Mouse (Mus musculus) heart, postnatal 36 days (tissue): ENCODE measurements around the gene Pfdn5. TPM values are rescaled to one million over a fixed set of nuclear protein-coding genes. Genes with fewer than 3 reads are reported as not detected.

Source experiments
- DNase-seq, 2 experiments: peaks; one replicate each; pipeline ENCODE4 v3.0.0; 2021 to 2022
- intact Hi-C: fragments of 180-260 bp; cut with DNase I; formaldehyde crosslinking; loops from one replicate; pipeline ENCODE4 v1.15.1; 2025
- total RNA-seq, 2 experiments: library from RNA; stranded (reverse); gene quantifications; 2 replicates each; pipeline ENCODE4 v1.2.3; 2021

Pfdn5 gene
- 100 to 1,000 TPM; 308 to 311 TPM for total RNA-seq

GRCm38 (mm10) chr15:102326022-102326576, at the start of gene Pfdn5:
Gene Pfdn5, plus strand, starts transcription at chr15:102326116.
- peak; percentile 86 to 90 for DNase-seq
- intact Hi-C loops: no loop called here

- intact Hi-C loops: loop anchor here (1.0 to 2.0 kb wide), 4 partner anchors 30 to 100 kb away; partner anchors contain the start of gene Zfp740
- DNase-seq: no peak
Observed at GRCm38 (mm10) chr15:102278726-102279091, 47.2 kb upstream of the Pfdn5 start.

DNA sequence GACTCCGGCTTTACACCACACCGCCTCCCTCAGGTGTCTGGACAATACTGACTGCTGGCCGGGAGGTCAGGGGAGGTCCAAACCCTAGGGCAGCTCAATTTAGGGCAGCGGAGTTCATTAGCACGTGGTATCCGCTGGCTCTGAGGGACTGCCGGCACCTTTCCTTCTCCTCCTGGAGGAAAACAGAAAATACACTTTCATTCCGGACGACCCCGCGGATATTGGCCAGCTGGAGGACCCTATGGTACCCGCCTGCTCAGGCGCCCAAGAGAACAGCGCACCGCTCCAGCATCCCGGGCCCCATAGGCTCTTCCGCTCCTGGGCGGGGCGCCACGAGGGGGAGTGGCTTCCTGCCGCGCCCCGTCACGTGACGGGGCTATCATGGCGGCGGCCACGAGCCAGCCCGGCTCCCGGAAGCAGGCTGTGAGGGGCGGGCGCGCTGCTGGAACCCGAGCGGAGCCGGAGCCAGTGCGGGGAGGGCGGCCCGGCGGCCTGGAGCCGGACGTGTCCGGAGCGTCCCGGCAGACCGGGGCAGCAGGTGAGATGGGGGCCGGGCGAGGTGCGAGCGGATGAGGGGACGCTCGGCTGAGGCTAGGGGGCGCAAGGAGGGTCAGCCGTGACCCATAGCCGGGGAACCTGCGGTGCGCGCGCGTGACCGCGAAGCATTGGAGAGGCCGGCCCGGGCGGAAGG, 46.7 kb upstream of the Pfdn5 start, which contains the start of gene Mfsd5:
TSS of gene Mfsd5 (plus strand) at position 363 of the 691 bp plus-strand sequence.
- peak; percentile 87 to 92 for DNase-seq
- intact Hi-C loops: loop anchor here (1.0 to 2.0 kb wide), 4 partner anchors 30 to 100 kb away; partner anchors contain the start of gene Zfp740

DNA sequence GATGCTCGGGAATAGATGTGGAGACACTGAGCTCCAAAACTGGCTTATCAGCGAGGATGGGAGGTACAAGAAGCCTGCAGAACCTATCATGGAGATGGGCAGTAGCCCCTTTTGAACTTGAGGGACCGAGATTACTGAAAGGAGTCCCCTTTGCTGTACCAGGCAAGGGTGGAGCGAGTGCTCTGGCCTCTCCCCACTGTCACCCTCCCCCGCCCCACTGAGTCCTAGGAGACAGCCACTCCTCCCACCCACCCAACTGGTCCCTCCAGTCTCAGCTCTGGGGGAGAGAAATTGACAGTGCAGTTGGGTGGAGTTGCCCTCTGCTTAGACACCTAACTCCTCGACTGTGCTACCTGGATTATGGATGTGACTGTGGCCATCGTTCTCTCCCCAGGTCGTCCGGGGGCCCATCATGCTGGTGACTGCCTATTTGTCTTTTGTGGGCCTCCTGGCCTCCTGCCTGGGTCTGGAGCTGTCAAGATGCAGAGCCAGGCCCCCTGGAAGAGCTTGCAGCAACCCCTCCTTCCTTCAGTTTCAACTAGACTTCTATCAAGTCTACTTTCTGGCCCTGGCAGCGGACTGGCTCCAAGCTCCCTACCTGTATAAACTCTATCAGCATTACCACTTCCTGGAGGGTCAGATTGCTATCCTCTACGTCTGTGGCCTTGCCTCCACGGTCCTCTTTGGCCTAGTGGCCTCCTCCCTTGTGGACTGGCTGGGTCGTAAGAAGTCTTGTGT, 46.0 kb upstream of the Pfdn5 start:
- intact Hi-C loops: loop anchor here (1.0 to 2.0 kb wide), 4 partner anchors 31 to 101 kb away; partner anchors contain the start of gene Zfp740

DNA sequence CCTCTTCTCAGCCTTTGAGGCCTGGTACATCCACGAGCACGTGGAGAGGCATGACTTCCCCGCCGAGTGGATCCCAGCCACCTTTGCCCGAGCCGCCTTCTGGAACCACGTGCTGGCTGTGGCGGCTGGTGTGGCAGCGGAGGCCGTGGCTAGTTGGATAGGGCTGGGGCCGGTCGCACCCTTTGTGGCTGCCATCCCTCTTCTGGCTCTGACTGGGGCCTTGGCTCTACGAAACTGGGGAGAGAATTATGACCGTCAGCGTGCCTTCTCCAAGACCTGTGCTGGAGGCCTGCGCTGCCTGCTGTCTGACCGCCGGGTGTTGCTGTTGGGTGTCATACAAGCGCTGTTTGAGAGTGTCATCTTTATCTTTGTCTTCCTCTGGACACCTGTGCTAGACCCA, 45.3 kb upstream of the Pfdn5 start:
- no peak for DNase-seq
- intact Hi-C loops: no loop called here

More for the DNA sequence above, 46.0 kb upstream of the Pfdn5 start:
- DNase-seq: no peak

GRCm38 (mm10) chr15:102282463-102283292, 43.2 kb upstream of the Pfdn5 start:
- no peak for DNase-seq
- intact Hi-C loops: no loop called here

- intact Hi-C loops: no loop called here
- DNase-seq: no peak
Observed at GRCm38 (mm10) chr15:102283648-102284047, 42.3 kb upstream of the Pfdn5 start.

- DNase-seq: peak; percentile 37 to 46
- intact Hi-C loops: loop anchor here (5.0 kb wide), 1 partner anchor 90 kb away; no protein-coding TSS in a partner anchor
Observed at GRCm38 (mm10) chr15:102287395-102287794, 38.5 kb upstream of the Pfdn5 start.

- DNase-seq: peak; percentile 92 to 93
- intact Hi-C loops: no loop called here
Observed at GRCm38 (mm10) chr15:102295633-102296367, 30.1 kb upstream of the Pfdn5 start, which contains the start of gene Espl1. Gene Espl1, plus strand, starts transcription at chr15:102296266.

DNA sequence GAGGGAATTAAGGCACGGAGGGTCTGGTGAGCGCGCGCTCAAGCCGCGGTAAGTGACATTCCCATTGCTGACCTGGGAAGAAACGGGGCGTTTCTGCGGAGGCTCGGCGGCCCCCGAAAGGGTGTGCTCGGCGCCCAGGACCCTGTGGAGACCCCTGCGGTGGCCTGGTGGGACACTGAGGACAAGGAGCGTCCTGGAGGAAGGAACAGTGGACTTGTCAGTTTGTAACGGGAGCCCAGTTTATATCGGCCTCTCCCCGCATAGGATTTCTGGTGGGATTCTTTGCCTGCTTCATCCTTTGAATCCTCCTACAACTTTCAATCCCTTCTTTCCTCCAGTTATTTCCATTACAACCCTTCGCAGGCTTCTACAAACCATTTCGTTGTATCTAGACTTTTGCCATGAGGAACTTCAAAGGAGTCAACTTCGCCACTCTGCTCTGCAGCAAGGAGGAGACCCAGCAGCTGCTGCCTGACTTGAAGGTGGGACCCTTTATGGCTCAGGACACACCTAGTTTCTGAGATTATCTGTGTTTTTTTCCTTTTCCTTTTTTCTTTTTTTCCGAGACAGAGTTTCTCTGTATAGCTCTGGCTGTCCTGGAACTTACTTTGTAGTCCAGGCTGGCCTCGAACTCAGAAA, 29.4 kb upstream of the Pfdn5 start:
- DNase-seq: no peak
- intact Hi-C loops: no loop called here

DNA sequence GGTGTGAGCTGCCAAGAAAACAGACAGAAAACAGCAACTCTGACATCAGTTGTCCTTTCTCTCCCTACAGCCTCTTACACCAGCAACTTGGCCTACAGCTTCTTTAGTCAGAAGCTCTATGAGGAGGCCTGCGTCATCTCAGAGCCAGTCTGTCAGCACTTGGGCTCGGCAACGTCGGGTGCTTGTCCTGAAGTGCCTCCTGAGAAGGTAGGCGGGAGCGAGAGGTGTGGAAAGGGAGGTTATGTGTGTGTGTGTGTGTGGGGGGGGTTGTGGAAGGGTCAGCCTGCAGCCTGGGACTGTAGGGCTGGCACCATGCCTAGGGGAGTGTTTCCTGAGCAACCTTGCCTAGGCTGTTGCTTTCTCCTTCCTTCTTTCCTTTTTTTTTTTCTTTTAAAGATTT, 23.4 kb upstream of the Pfdn5 start:
- intact Hi-C loops: no loop called here

GRCm38 (mm10) chr15:102308717-102309116, 17.2 kb upstream of the Pfdn5 start:
- intact Hi-C loops: no loop called here
- DNase-seq: no peak

More for the DNA sequence above, 23.4 kb upstream of the Pfdn5 start:
- DNase-seq: no peak

DNA sequence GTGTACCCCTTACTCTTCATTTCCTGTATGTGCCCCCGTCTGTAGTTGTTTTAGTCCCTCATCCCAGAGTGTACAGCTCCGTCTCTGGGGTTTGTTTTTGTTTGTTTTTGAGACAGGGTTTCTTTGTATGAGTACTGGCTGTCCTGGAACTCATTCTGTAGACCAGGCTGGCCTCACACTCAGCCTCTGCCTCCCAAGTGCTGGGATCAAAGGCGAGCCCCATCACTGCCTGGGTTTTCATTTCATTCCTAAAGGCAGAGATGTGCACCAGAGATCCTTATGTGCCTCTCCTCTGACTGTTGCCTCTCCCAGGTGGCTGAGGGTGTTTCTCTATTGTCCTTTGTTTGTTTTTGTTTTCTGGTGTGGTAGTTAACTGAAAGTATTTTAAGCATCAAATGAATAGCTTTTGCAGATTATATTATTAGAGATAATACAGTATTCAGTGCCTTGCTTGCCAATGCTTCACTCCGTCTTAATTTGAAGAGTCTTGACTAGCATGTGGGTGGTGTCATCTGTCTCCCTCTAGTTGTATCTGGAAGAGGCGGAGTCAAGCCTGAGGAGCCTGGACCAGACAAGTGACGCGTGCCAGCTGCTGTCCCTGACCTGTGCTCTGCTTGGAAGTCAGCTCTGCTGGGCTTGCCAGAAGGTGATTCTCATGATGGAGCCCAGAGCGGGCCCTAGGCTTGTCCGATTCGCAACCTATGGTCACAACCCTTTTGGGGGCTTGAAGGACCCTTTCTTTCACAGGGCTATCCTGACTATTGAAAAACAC, 15.7 kb upstream of the Pfdn5 start:
- intact Hi-C loops: no loop called here
- peak; percentile 67 for DNase-seq

DNA sequence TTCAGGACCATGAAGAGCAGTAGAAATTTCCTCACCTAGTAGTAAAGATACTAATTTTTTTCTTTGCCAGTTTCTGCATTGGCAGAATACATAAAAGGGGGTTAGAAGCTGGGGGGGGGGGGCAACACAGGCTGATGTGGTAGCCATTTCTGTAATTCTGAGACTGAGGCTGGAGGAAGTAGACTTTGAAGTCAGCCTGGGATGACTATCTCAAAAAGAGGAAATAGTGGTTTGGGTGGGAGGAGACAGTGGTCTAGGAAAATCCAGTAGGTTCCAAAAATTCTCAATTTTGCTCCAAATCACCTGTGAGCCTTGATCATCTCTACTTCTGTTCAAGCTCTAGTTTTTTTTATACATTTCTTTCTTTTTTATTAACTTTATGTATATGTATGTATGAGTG, 14.4 kb upstream of the Pfdn5 start:
- intact Hi-C loops: no loop called here

DNA sequence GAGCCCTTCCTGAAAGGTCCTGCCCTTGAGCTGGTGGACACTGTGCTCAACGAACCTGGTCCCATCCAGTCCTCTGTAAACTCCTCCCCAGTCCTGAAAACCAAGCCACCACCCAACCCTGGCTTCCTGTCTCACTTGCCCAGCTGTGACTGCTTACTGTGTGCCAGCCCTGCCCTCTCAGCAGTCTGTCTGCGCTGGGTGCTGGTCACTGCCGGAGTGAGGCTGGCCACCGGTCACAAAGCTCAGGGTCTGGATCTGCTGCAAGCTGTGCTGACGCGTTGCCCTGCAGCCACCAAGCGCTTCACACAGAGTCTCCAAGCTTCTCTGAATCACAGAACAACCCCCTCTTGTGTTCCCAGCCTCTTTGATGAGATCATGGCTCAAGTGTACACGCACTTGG, 10.6 kb upstream of the Pfdn5 start:
- peak; percentile 50 to 53 for DNase-seq
- intact Hi-C loops: no loop called here

More for the DNA sequence above, 14.4 kb upstream of the Pfdn5 start:
- no peak for DNase-seq

DNA sequence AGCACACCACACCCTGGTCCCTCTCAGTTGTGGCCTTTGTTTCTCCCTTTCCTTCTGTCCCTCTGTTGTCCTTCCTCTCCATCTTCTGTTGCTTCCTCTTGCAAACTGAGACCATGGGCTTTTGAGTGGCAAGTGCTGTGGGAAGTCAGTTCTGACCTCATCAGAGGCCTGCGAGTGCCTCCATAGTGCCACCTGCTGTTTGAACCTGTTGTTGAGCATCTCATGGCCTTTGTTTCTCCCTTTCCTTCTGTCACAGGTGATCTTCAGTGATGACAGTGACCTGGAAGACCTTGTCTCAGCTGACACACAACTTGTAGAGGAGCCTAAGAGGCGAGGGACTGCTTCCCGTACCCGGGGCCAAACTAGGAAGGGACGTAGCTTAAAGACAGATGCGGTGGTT, 9.7 kb upstream of the Pfdn5 start:
- intact Hi-C loops: loop anchor here (1.0 to 2.0 kb wide), 3 partner anchors 28 to 137 kb away; no protein-coding TSS in a partner anchor
- DNase-seq: peak; percentile 76 to 78

DNA sequence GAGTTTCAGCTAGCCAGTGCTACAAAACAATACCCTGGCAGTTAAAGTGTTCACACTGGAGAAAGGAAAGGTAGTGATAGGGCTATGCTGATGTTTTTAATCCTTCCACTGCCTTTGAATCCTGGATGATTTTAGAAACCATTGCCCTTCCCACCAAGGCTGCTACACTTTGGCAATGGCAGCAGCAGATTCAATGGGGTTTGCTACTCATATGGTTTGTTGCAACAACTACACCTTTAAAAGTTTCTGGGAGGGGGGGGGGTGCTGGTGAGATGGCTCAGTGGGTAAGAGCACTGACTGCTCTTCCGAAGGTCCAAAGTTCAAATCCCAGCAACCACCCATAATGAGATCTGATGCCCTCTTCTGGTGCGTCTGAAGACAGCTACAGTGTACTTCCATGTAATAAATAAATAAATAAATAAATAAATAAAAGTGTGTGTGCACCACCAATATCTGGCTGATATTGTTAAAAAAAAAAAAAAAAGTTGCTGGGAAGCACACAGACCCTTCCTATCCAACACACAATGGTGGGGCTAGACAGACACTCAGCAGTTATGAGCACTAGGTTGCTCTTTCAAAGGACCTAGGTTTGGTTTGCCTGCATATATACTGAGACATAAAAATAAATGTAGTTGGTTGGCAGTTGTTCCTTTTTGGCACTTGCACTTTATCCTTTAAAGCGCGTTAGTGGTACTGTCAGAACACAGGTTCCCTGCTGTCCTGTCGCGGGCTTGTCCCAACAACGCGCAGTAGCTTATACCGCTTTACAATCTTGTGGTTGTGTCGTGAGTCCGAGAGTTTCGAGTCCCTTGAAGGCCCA, 1.1 kb upstream of the Pfdn5 start:
- intact Hi-C loops: no loop called here
- peak; percentile 15 to 34 for DNase-seq
